Mouse (Mus musculus): ENCODE results near the gene Gpatch4.

GRCm38 (mm10) chr3:87993436-87993835, 49.5 kb upstream of the Gpatch4 start:
- TF ChIP-seq EP300 (IDR thresholded peaks at IDR 0.05) (no peak), CTCF (IDR thresholded peaks at IDR 0.05) (no peak)

Data from lung, postnatal 0 days (tissue).